Mouse (Mus musculus) spleen, adult 18-20 months (tissue): ENCODE results near the gene Btbd3.

Source experiments
- DNase-seq, 2 experiments: peaks; one replicate each; pipeline ENCODE4 v3.0.0; 2022; ENCODE audit warnings: mixed read lengths in 2 of 2

Gene Btbd3

GRCm38 (mm10) chr2:138403046-138403445, 146.7 kb downstream of the Btbd3 start:
- DNase-seq, result no peak

DNA sequence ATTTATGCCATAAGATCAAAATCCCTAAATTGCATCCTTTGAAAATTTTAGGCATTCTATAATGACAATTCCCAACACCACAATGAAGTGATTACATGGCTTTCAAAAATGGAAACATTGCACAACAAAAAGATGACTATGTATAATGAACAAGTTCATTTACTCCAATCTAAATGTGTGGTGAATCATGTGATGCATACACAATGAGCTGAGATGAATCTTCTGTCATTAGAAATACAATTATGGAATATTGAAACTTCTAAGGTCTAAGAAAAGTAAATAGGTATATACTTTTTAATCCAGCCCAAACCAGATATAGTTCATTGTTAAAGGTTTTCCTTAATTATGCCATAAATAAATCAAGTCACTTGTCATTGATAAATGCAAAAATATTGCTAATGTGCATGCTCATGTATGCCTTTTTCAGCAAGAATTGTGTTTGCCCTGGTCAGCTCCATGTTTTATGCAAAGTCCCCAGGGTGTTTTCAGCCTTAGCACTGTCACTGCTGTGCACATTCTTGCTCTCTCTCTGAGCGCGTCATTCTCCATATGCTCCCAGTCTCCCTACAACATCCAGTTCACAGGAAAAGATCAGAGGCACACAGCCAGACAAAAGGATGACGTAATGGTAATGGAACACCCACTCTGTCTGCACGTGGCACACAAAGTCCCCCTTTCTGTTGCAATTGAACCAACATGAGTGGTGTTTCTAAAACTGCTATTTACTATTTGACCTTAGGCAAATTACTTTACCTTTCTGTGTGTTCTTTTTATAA, 149.6 kb downstream of the Btbd3 start:
- no peak for DNase-seq

- no peak for DNase-seq
These were observed 150.3 kb downstream of the Btbd3 start for GRCm38 (mm10) chr2:138406703-138407102.

DNA sequence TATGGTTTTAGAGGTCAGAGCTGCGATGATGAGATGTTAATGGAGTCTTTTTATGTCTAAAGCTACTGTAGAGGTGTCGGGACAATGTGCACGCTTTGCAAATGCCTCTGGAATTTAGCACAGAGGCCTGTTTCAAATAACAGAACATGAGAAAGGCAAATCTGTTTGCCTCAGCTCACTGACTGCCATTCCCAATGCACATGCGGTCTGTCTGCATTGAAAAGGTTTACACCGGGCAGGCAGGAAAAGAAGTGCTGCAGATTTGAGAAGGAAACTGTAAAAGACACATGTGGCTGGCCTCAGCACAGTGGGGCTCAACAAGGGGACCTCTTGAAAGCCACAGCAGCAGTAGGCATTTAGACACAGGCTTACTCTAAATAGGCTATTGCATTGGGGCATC, 156.2 kb downstream of the Btbd3 start:
- no peak for DNase-seq

DNA sequence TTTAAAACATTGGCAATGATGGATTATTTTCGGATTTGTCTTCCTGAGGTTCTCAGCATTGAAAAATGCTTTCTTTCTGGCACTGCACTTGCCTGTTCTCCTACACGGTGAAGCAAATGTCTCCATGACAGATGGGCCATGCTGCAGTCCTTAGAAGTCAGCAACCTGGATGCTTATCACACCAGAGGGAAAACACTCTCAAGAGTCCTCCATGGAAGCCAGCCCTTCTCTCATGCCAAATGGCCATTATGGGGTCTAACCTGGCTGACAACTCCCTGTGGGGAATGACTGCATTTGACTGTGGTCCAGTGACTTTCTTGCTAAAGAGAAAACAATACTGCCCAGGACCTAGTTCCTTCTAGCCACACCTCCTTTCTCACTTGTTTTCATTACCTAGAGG, 166.0 kb downstream of the Btbd3 start:
- DNase-seq, result no peak

DNA sequence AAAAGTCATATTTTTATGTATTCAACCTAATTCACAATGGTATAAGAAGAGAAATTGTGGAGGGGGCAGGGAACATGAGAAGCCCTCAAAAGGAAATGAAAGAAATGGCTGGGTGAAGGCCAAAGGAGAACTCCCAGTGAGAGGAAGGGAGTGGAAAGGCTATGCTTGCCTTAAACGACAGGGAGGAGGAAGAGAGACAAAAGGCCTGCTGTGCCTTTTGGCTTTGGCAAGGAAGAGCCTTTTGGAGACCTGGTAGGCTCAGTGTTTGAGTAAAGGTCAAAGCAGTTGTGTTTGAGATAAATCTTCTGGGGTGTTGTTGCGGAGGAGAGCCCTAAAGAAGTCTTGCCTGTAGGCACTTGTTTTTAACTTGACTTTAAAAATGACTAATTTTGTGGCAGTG, 175.6 kb downstream of the Btbd3 start:
- DNase-seq, result no peak

DNA sequence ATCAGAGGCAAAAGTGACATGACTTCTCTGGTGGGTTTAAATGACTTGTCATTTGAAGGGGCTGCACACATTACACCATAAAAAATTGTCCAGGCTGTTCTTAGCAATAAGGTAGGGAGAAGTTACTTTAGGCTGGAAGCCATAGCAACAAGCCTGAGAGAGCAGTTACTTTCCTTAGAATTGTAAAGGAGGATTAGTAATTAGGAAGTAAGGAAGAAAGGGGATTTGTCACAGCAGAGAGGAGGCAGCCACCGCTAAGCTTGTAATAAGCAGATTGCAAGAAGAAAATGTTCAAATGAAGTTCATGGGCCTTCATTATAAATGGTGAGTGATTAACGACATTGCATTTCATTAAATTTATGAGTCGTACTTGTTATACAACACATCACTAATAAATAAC, 190.1 kb downstream of the Btbd3 start:
- no peak for DNase-seq

DNA sequence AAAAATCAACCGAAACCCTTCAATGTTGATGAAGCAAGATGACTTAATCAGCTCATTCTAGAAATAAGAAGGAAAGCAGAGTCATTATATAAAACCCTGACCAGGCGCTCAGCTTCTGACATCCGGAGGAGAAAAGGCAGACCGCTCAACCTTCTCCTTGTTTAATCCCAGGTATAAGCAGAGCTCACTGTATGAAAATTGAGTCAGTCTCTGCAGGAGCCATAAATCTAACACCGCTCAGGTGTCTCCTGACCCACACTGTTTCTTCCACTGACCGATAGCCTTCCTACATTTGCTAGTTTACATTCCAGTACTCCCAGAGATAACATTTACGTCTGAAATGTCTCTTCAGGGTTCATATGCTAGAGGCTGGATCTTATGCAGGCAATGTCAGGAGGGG, 190.6 kb downstream of the Btbd3 start:
- DNase-seq, result no peak

GRCm38 (mm10) chr2:138447681-138448080, 191.3 kb downstream of the Btbd3 start:
- DNase-seq, result no peak

DNA sequence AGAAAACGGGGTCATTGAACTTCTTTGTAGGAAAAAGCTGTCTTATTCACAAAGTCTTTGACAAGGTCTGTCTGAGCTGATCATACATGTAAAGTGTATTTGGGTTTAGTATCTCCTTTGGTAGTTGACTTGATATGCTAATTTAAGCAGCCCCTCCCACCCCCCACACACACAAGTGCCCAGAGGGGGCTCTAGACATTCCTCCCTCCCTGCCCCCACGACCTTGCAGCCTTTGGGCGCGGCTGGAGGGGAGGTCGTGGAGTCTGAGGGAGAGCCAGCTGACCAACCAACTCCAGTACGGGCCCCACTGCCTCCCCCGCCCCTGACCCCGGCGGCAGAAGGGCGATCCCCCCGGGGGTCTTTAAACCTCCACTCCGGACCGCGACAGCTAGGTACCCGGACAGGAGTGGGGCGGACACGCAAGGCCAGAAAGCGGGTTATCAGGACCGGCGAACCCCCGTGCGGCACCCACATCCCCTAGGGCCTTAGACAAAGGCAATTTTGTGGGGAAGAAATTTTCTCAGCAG, 211.7 kb downstream of the Btbd3 start:
- no peak for DNase-seq

- no peak for DNase-seq
These were observed 217.0 kb downstream of the Btbd3 start for GRCm38 (mm10) chr2:138473407-138473806.

- no peak for DNase-seq
These were observed 220.1 kb downstream of the Btbd3 start for GRCm38 (mm10) chr2:138476486-138476885.

- no peak for DNase-seq
These were observed 220.9 kb downstream of the Btbd3 start for GRCm38 (mm10) chr2:138477278-138477677.

DNA sequence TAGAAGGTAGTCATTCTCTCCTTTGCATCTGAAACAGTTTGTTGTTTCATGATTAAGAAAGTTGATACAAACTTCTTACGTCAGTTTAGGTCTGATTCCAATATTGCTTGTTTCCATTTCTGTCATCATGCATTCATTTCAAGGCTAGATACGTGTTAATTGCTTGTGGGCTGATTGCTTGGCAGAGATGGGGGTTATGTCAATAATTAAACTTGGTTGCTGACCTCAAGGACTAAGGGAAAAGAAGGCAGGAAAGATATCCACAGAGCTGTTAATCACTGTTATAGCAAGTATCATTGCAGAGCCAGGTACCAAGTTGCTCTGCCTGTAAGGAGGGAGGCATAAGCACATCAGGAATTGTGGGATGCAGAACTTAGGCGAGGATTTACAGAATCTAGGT, 226.2 kb downstream of the Btbd3 start:
- no peak for DNase-seq

- DNase-seq, result no peak
These were observed 228.5 kb downstream of the Btbd3 start for GRCm38 (mm10) chr2:138484871-138485270.

GRCm38 (mm10) chr2:138490688-138491405, 234.5 kb downstream of the Btbd3 start:
- no peak for DNase-seq

- no peak for DNase-seq
These were observed 235.8 kb downstream of the Btbd3 start for GRCm38 (mm10) chr2:138492176-138492575.

DNA sequence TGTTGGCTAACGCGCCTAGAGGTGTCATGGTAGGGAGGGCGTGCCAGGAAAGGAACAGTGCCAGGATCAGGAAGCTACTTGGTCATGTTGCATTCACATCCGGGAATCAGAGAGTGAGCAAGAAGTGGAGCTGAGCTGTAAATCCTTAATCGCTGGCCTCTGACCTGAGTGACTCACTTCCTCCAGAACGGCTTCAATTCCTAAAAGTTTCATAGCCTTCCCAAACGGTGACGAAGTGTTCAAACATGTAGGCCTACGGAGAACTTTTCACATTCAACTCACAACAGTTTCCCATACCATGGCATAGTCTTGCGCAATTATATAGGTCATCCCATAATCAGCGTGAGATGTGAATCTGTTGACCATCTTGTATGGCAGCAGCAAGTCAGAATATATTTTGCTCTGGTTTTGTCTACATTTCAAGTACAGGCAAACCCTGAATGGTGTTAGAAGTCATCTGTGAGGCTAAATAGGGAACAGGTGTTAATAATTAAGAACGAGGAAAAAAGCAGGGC, 247.6 kb downstream of the Btbd3 start:
- DNase-seq, result no peak

DNA sequence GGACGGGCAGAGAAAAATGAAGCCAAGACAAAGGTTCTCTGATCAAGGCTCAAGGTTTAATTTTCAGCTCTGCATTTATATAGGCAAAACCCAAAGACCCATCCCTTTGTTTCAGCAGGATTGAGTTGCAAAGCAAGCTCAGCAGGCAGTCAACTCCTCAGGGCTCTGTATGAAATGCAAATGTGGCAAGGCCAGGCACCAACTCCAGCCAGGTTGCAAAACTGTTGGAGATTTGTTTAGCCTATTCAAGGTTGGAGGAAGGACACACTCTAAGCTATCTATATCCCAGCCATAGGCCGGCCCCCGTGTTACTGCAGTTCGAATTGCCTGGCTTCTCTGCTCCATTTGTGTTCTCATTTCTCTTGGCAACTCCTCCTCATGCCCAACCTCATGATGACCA, 259.2 kb downstream of the Btbd3 start:
- no peak for DNase-seq

GRCm38 (mm10) chr2:138528461-138528860, 272.1 kb downstream of the Btbd3 start:
- no peak for DNase-seq

DNA sequence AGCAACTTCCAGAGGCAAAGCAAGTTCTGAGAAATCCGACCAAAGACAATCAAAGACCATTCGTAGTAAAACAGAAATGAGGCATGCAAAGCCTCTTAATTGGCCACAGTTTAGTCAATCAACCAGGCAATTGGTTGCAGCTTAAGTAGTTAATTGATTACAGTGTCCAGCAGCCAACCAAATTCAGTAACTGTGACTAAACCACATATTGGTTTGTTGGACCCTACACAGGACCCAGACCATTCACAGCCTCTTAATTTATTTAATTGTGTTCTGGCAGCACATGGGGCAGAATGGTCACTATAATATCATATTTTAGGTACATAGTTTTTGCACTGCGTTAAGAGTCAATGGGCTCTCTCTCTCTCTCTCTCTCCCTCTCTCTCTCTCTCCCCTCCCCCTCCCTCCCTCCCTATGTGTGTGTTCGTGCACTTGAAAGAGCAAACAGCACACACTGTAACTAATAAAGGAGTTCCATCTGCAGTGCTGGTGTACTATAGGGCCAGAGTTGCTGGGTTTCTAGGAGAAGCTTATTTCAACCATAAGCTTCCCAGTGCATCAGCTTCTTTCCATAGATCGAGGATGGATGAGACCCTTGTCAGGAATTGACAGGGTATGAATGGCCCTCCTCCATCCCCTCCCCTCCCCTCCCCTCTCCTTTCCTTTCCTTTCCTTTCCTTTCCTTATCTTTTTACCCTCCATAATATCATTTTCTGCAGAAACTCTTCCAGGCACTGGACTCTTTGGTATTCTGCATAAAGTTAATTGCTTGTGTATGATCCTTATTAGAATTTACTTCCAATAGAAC, 275.0 kb downstream of the Btbd3 start:
- no peak for DNase-seq

GRCm38 (mm10) chr2:138531992-138532391, 275.6 kb downstream of the Btbd3 start:
- DNase-seq, result no peak

DNA sequence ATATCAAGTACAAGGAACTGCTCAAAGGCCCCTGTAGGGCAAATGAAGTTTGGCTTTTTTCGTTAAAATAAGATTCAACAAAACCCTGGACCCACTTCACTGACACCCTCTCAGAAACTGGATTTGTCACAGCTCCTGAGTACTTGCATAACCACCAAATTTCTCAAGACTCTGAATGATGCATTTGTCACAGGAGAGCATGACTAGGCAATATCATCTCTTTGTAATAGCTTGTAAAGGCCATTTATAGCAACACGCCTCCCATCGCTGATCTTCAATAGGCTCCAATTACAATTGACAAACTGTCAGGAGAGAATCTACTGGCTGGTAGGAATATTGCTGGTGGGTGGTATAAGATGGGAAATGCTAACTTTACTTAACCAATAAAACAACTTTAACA, 283.3 kb downstream of the Btbd3 start:
- no peak for DNase-seq
